Mouse (Mus musculus): Measurements from ENCODE around the gene Tex36. TPM values are rescaled to one million over a fixed set of nuclear protein-coding genes. Genes with fewer than 3 reads are reported as not detected.

The Tex36 gene
- total RNA-seq, 2 experiments from 2014 or later = not detected

GRCm38 (mm10) chr7:133591750-133592149, 10.2 kb downstream of the Tex36 start:
- DNase-seq = no peak

- DNase-seq = no peak
Measured at GRCm38 (mm10) chr7:133583216-133583615, 18.7 kb downstream of the Tex36 start.

GRCm38 (mm10) chr7:133580296-133580640, 21.7 kb downstream of the Tex36 start:
- DNase-seq = no peak

- DNase-seq = no peak
Measured at GRCm38 (mm10) chr7:133579491-133580295, 22.3 kb downstream of the Tex36 start.

GRCm38 (mm10) chr7:133576825-133577224, 25.1 kb downstream of the Tex36 start:
- DNase-seq = no peak

GRCm38 (mm10) chr7:133576281-133576680, 25.7 kb downstream of the Tex36 start:
- no peak for DNase-seq

- no peak for DNase-seq
Measured at GRCm38 (mm10) chr7:133571927-133572326, 30.0 kb downstream of the Tex36 start.

GRCm38 (mm10) chr7:133569194-133569880, 32.6 kb downstream of the Tex36 start:
- no peak for DNase-seq

GRCm38 (mm10) chr7:133564600-133564999, 37.4 kb downstream of the Tex36 start:
- DNase-seq = no peak

- DNase-seq = no peak
Measured at GRCm38 (mm10) chr7:133563175-133563824, 38.7 kb downstream of the Tex36 start.

GRCm38 (mm10) chr7:133555786-133556492, 46.0 kb downstream of the Tex36 start:
- DNase-seq = no peak

- DNase-seq = no peak
Measured at GRCm38 (mm10) chr7:133552306-133552991, 49.5 kb downstream of the Tex36 start.

- DNase-seq = no peak
Measured at GRCm38 (mm10) chr7:133551000-133551399, 51.0 kb downstream of the Tex36 start.

- DNase-seq = no peak
Measured at GRCm38 (mm10) chr7:133548434-133548833, 53.5 kb downstream of the Tex36 start.

- no peak for DNase-seq
Measured at GRCm38 (mm10) chr7:133545631-133546030, 56.3 kb downstream of the Tex36 start.

GRCm38 (mm10) chr7:133544966-133545365, 57.0 kb downstream of the Tex36 start:
- DNase-seq = no peak

GRCm38 (mm10) chr7:133543131-133543530, 58.8 kb downstream of the Tex36 start:
- DNase-seq = no peak

- DNase-seq = no peak
Measured at GRCm38 (mm10) chr7:133537366-133537765, 64.6 kb downstream of the Tex36 start.

Measured in gastrocnemius, postnatal 10 days (tissue).